Mouse (Mus musculus) embryonic facial prominence, embryonic 14.5 days (tissue): ENCODE data around the gene Evc. TPM values are rescaled to one million over a fixed set of nuclear protein-coding genes. Genes with fewer than 3 reads are reported as not detected.

ENCODE experiments used
- ATAC-seq: fragments of 200-750 bp; cut with Nextera tagmentation; 2 replicates; pipeline ENCODE4 v1.8.0; 2017; ENCODE audit warnings: low read depth, moderate number of reproducible peaks, moderate TSS enrichment
- DNase-seq: peaks from one replicate; pipeline ENCODE4 v3.0.0-alpha.2; 2015; ENCODE audit warnings: low spot score
- H3K27ac ChIP-seq: fragments of 300-500 bp; sonication (generic); replicated peaks from 2 replicates; pipeline ENCODE4 v1.5.1; 2014; ENCODE audit warnings: low read depth, mild to moderate bottlenecking, low read length, moderate library complexity
- H3K27me3 ChIP-seq: fragments of 300-500 bp; sonication (generic); replicated peaks from 2 replicates; pipeline ENCODE4 v1.6.1; 2014; ENCODE audit warnings: low read length; ENCODE audit not compliant: control insufficient read depth, insufficient read depth
- H3K36me3 ChIP-seq: fragments of 300-500 bp; sonication (generic); 2 replicates; pipeline ENCODE4 v1.6.1; 2014; ENCODE audit warnings: low read length, mixed read lengths; ENCODE audit not compliant: control insufficient read depth, insufficient read depth
- H3K4me1 ChIP-seq: fragments of 300-500 bp; sonication (generic); 2 replicates; pipeline ENCODE4 v1.6.1; 2014; ENCODE audit warnings: antibody characterized with exemption, low read length; ENCODE audit not compliant: control insufficient read depth, insufficient read depth
- H3K4me2 ChIP-seq: fragments of 300-500 bp; sonication (generic); 2 replicates; pipeline ENCODE4 v1.6.1; 2014; ENCODE audit warnings: low read depth, mild to moderate bottlenecking, low read length, moderate library complexity, mixed read lengths
- H3K4me3 ChIP-seq: fragments of 300-500 bp; sonication (generic); 2 replicates; pipeline ENCODE4 v1.5.1; 2014; ENCODE audit warnings: low read depth, mild to moderate bottlenecking, low read length
- H3K9ac ChIP-seq: fragments of 300-500 bp; sonication (generic); 2 replicates; pipeline ENCODE4 v1.6.1; 2014; ENCODE audit warnings: low read depth, mild to moderate bottlenecking, low read length, moderate library complexity, mixed read lengths
- H3K9me3 ChIP-seq: fragments of 300-500 bp; sonication (generic); 2 replicates; pipeline ENCODE4 v1.6.1; 2016; ENCODE audit warnings: low read length; ENCODE audit not compliant: control insufficient read depth
- WGBS: fragments of 180-500 bp; shearing (Covaris S2); extraction: QIAGEN DNeasy Blood & Tissue Kit; methylation state at CpG from one replicate; pipeline ENCODE4 v1.1.7; 2014; 5-methylcytosine and 5-hydroxymethylcytosine counted together
- polyA plus RNA-seq: library from polyadenylated mRNA; unstranded; fragments of >200 nt; fragmentation: Nextera tagmentation; extraction: Ambion mirVana; gene quantifications from 2 replicates; pipeline ENCODE4 v1.2.1, GENCODE M21; 2014

The Evc gene
- 17.9 and 18.3 TPM in 2 replicates for polyA plus RNA-seq

DNA sequence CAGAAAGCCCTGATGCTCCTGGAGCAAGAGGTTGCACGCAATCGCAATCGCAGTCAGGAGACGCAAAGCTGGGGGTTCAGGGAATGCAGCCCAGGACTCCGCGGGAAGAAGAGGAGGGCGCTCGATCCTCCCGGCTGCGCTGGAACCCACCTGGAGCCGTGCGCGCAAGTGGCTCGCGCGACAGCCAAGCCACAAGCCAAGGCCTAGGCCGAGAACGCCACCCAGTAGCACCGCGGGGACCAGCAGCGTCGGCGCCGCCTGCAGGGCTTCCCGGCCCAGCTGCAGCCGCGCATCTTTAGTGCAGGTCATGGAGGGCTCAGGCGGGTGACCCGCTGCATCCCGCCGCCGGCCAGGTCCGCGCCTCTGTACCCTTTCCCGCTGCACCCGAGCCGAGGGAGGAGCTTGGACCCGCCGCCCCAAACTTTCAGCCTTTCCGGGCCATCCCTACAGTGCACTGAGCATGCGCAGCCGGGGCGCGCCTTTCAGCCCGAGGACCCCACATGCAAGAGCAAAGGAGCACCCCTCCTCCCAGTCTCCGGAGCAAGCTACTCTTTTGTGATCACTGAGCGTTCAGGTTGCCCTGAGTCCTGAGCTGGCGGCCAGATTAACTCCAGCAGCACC, at the start of gene Evc:
Gene Evc, minus strand, starts transcription at position 410 of the 621 bp plus-strand sequence.
- peak within 1 kb of the TSS; percentile 85 for H3K4me2 ChIP-seq
- H3K27me3 ChIP-seq = no peaks in the 10 kb centered on the region
- peak; percentile 76 for ATAC-seq
- whole genome bisulfite sequencing = 3% methylated on average over 29 of the region's 48 CpGs
- peak within 1 kb of the TSS; percentile 82 for H3K9ac ChIP-seq
- peak within 1 kb of the TSS; percentile 81 for H3K4me3 ChIP-seq
- H3K27ac ChIP-seq = peak within 1 kb of the TSS; percentile 71
- H3K36me3 ChIP-seq = peaks cover 5% of the 10 kb centered on the region
- no peaks in the 10 kb centered on the region for H3K9me3 ChIP-seq
- peak; percentile 89 for DNase-seq
- H3K4me1 ChIP-seq = peaks cover 38% of the 10 kb centered on the region

DNA sequence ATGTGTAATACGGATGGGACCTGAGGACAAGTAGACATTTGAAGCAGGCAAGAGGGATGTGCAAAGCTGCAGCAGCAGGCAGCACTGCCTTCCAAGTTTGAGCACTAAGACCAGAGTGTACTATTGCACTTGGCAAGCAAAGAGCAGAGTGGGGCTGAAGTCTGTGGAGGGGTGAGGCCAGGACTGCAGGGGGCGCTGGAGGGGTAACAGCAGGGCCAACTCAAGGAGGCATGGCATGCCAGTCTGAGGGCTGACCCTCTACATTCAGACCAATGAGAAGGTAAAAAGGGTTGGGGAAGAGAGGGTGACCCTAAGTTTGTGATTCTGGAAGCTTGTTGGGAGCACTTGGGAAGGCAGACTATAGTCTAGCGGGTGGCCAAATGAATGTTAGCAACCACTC, 46.9 kb upstream of the Evc start:
- H3K4me1 ChIP-seq = no peaks in the 10 kb centered on the region
- H3K4me3 ChIP-seq = no peak overlapping the region
- DNase-seq (no peak), ATAC-seq (no peak)
- H3K27me3 ChIP-seq = no peaks in the 10 kb centered on the region
- H3K9me3 ChIP-seq = no peaks in the 10 kb centered on the region
- H3K36me3 ChIP-seq = peaks cover 88% of the 10 kb centered on the region
- H3K9ac ChIP-seq = no peak overlapping the region
- no peak overlapping the region for H3K27ac ChIP-seq
- no peak overlapping the region for H3K4me2 ChIP-seq
- WGBS = 90% methylated on average over 3 of the region's 3 CpGs

DNA sequence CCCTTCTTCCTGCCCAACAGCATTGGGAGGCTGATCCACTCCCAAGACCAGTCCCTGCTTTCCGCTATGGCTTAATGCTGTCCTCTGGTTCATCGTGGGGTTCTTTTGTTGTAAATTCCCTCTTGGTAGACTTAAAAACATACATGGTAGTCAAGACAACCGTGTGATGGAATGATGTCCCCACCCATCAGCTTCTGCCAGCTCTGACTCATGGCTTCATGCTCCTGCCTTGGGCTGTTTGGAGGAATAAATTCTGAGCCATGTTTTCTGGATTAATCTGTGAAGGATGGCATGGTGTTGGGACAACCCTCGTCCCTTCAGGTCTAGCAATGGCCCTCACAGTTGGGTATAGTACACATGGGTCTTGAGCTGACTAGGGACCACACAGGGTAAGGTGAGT, 43.9 kb upstream of the Evc start:
- no peaks in the 10 kb centered on the region for H3K9me3 ChIP-seq
- H3K4me1 ChIP-seq = no peaks in the 10 kb centered on the region
- ATAC-seq (no peak), DNase-seq (no peak)
- H3K27ac ChIP-seq = no peak overlapping the region
- H3K4me3 ChIP-seq = no peak overlapping the region
- peaks cover 75% of the 10 kb centered on the region for H3K36me3 ChIP-seq
- H3K27me3 ChIP-seq = no peaks in the 10 kb centered on the region
- no peak overlapping the region for H3K4me2 ChIP-seq
- WGBS = 74% methylated on average over 4 of the region's 4 CpGs
- H3K9ac ChIP-seq = no peak overlapping the region

DNA sequence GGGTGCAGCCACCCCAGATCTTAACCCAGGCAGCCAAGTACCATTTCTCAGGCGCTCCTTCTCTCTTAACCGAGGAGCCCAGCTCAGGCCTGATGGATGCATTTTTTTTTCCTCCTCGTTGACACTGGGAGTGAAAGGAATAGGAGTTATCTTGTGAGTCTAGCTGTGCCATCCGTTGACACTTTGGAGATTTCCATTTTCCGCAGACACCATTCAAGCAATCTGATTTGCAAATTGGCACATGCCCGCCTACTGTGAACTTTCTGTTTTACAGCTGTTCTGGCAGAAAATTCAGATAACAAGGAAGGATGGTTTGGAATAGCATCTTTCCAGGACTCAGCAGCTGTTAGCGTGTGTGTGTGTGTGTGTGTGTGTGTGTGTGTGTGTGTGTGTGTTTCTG, 40.7 kb upstream of the Evc start:
- Histone ChIP-seq H3K4me2 (no peak overlapping the region), H3K4me1 (no peaks in the 10 kb centered on the region), H3K27me3 (no peaks in the 10 kb centered on the region), H3K27ac (no peak overlapping the region), H3K9ac (no peak overlapping the region), H3K9me3 (0 out of 2 replicates have a peak, but pooled peaks cover 3% of the 10 kb centered on the region), H3K36me3 (peaks cover 68% of the 10 kb centered on the region), H3K4me3 (no peak overlapping the region)
- no peak for ATAC-seq
- 87% methylated on average over 7 of the region's 7 CpGs for WGBS
- DNase-seq = no peak

DNA sequence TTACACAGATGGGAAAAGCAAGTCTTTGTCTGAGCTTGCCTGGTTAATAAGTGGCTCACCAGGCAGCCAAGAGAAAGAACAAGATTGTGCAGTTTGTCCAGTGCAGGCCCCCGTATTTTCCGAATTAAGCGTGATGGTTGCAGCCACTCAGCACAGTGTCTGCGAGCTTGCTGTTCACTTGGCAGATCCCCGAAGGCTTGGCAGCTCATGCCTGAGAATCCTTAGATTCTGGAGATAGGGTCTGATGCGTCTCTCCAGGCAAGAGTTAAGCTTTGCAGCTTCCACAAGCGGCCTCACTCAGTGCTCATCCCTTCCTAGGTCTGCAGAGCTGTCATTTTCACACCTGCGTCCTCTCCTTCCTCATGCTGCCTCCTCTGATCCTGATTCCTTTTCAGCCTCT, 32.1 kb upstream of the Evc start:
- no peaks in the 10 kb centered on the region for H3K9me3 ChIP-seq
- no peak overlapping the region for H3K9ac ChIP-seq
- H3K4me3 ChIP-seq = no peak overlapping the region
- H3K4me1 ChIP-seq = no peaks in the 10 kb centered on the region
- no peak for ATAC-seq
- no peak for DNase-seq
- 82% methylated on average over 8 of the region's 8 CpGs for WGBS
- H3K4me2 ChIP-seq = no peak overlapping the region
- H3K36me3 ChIP-seq = peaks cover 55% of the 10 kb centered on the region
- H3K27ac ChIP-seq = no peak overlapping the region
- no peaks in the 10 kb centered on the region for H3K27me3 ChIP-seq

DNA sequence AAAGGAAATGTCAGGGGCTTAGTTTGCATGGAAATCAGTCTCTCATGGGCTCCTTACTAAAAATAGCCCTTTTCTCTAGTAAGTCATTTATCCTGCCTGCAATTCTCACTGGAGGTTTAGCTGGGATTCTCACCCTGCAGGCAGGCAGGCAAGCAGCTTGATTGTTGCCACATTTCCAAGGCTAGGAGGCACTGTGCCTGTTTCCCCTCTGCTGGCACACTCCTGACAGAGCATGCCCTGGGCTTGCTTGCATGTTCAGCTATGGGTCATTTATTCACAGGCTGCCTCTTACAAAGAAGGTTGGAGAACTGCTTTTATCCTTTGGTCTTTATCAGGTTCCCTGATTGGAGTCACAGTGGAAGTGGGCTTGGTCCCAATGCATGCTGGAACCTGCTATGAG, 29.1 kb upstream of the Evc start:
- no peak overlapping the region for H3K4me2 ChIP-seq
- ATAC-seq (no peak), DNase-seq (peak; percentile 14)
- H3K27me3 ChIP-seq = no peaks in the 10 kb centered on the region
- H3K4me3 ChIP-seq = no peak overlapping the region
- peak overlapping the region; percentile 39 for H3K27ac ChIP-seq
- no peaks in the 10 kb centered on the region for H3K9me3 ChIP-seq
- H3K9ac ChIP-seq = no peak overlapping the region; the same call in 1 of the 2 replicates
- peaks cover 43% of the 10 kb centered on the region for H3K36me3 ChIP-seq
- H3K4me1 ChIP-seq = no peaks in the 10 kb centered on the region

DNA sequence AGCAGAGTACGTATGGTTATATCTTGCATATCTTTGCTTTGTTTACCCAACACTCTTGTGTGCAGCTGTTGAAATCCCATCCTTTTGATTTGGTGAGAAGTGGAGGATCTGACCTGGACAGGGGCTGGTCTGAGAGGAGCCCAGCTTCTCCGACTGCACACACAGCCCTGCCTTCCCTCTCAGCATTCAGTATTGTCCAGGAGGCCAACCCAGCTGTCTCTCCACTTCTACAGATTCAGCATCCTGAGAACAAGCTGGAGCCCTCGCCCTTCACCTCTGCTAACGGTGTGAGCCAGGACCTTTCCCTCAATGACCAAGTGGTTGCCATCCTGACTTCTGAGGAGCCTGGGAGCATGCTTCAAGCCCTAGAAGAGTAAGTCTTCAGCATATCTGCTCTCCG, 26.6 kb upstream of the Evc start:
- 88% methylated on average over 5 of the region's 5 CpGs for WGBS
- H3K36me3 ChIP-seq = peaks cover 56% of the 10 kb centered on the region
- H3K4me3 ChIP-seq = no peak overlapping the region

DNA sequence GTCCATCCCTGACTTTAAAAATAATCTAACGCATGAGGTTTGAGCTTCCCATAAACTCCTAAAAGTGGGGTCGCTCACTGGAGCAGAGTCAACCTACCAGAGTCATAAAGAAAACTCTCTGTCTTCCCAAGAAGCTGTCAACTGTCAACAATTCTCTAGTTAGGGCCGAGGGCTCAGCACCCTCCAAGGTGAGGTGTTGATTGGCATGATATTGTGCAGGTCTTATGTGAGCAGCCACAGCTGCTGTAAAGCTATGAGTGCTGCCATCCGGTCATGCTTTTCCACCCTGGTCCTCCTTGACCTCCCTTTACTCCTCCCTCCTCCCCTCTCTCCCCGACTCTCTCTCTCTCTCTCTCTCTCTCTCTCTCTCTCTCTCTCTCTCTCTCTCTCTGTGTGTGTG, 25.9 kb upstream of the Evc start:
- ATAC-seq (no peak), DNase-seq (no peak)
- 72% methylated on average over 5 of the region's 5 CpGs for WGBS
- Histone ChIP-seq H3K27me3 (no peaks in the 10 kb centered on the region), H3K9ac (no peak overlapping the region), H3K4me1 (no peaks in the 10 kb centered on the region), H3K4me3 (no peak overlapping the region), H3K4me2 (no peak overlapping the region), H3K27ac (no peak overlapping the region), H3K36me3 (peaks cover 55% of the 10 kb centered on the region), H3K9me3 (no peaks in the 10 kb centered on the region)

More for the DNA sequence above, 26.6 kb upstream of the Evc start:
- no peak for DNase-seq
- Histone ChIP-seq H3K4me2 (no peak overlapping the region), H3K9me3 (no peaks in the 10 kb centered on the region), H3K27ac (no peak overlapping the region), H3K27me3 (no peaks in the 10 kb centered on the region), H3K9ac (no peak overlapping the region), H3K4me1 (no peaks in the 10 kb centered on the region)
- ATAC-seq = no peak

DNA sequence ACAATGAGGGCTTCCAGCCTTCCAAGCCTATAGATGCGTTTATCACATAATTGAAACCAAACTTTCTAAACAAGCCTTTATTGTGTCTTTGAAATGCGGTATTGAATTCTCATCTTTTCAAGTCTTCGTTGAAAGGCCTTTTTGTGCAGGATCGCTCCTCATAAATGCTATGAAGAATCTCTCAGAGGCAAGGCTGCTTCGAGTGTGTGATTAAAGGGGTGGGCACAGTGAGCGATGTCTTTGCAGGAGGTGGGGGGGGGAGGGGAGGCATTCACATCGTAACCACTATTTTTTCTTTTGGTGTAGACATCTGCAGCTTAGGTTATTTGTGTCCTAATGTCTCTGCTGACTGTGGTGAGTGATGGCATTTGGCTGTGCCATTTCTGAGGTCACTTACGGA, 19.3 kb upstream of the Evc start:
- ATAC-seq = no peak
- peaks cover 43% of the 10 kb centered on the region for H3K36me3 ChIP-seq
- H3K4me1 ChIP-seq = no peaks in the 10 kb centered on the region
- WGBS = 54% methylated on average over 8 of the region's 8 CpGs
- H3K9me3 ChIP-seq = no peaks in the 10 kb centered on the region
- no peaks in the 10 kb centered on the region for H3K27me3 ChIP-seq
- H3K4me3 ChIP-seq = no peak overlapping the region
- no peak overlapping the region for H3K9ac ChIP-seq
- no peak overlapping the region for H3K27ac ChIP-seq
- no peak for DNase-seq
- no peak overlapping the region for H3K4me2 ChIP-seq
